Mouse (Mus musculus): ENCODE results near the gene Tm9sf3. TPM values are rescaled to one million over a fixed set of nuclear protein-coding genes. Genes with fewer than 3 reads are reported as not detected.
A peak's percentile ranks its signal among the peaks of the same experiment; 100 is the strongest.

Tm9sf3 gene
- total RNA-seq, 2 experiments from 2014 or later = 141 to 142 TPM

- intact Hi-C loops (cut with DNase I) = no loop called here
- DNase-seq (ENCODE audit: extremely low spot score in 1 of 2, low spot score in 2 of 2) = peak; percentile 43 to 59
These were observed 66.2 kb downstream of the Tm9sf3 start for GRCm38 (mm10) chr19:41197606-41198005.

GRCm38 (mm10) chr19:41193379-41193778, 70.4 kb downstream of the Tm9sf3 start:
- intact Hi-C loops (cut with DNase I) = no loop called here
- DNase-seq (ENCODE audit: extremely low spot score in 1 of 2, low spot score in 2 of 2) = no peak

DNA sequence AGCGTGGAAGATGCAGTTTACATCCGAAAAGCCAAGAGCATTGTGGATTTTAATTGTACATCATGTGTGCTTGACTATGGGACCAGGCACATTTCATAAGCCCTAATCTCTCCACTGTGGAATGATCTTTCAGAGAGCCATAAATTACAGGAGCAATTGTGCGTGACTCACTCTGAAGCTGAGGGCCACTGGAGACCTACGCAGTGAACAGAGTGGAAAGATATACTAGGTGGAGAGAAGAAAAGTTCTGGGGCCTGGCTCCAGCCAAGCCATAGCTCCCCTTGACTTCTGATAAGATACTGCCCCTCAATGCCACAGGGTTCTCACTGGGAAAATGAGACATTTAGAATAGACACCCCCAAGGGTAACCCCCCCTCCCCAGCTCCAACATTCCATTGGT, 70.8 kb downstream of the Tm9sf3 start:
- DNase-seq (ENCODE audit: extremely low spot score in 1 of 2, low spot score in 2 of 2) = no peak
- intact Hi-C loops (cut with DNase I) = no loop called here

DNA sequence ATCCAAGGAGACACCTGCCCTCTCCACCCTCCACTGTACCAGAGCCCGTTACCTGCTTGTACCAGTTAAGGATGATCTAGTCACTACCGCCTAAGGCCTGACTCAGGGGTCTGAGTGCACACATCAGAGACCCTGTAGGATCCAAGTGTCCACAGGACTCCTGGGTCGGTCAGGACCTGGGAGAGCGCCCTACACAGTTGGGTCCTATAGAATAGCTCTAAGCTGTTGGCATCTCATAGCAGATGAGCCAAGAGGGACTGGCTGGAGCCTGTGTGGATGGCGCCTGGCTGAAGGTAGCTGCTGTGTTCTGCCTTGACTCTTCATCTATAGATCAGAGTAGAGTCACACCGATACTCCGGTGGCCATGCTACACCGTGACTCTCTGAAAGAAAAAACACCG, 72.1 kb downstream of the Tm9sf3 start:
- intact Hi-C loops (cut with DNase I) = no loop called here
- DNase-seq (ENCODE audit: extremely low spot score in 1 of 2, low spot score in 2 of 2) = no peak

- intact Hi-C loops (cut with DNase I) = no loop called here
- DNase-seq (ENCODE audit: extremely low spot score in 1 of 2, low spot score in 2 of 2) = no peak
These were observed 72.8 kb downstream of the Tm9sf3 start for GRCm38 (mm10) chr19:41190876-41191434.

DNA sequence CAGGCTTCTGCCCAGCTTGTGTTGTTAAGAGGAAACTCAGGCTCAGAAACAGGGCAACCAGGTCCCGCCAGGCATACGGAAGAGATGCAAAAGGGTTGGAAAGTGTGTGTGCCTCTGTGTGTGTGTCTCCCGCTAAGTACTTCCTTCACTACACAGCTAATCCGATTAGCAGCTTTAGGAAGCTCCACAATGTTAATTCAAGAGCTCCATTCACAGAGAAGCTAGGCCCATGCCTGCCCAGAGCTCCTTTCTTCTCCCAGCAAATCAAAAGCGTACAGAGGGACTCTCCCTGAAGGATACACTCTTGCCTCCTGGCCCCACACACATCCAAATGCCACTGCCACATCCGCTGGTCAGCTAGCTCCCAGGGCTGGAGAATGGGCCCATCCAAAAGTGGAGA, 86.5 kb downstream of the Tm9sf3 start:
- intact Hi-C loops (cut with DNase I) = no loop called here
- DNase-seq (ENCODE audit: extremely low spot score in 1 of 2, low spot score in 2 of 2) = no peak

- intact Hi-C loops (cut with DNase I) = no loop called here
- no peak for DNase-seq (ENCODE audit: extremely low spot score in 1 of 2, low spot score in 2 of 2)
These were observed 86.9 kb downstream of the Tm9sf3 start for GRCm38 (mm10) chr19:41176881-41177280.

- intact Hi-C loops (cut with DNase I) = no loop called here
- DNase-seq (ENCODE audit: extremely low spot score in 1 of 2, low spot score in 2 of 2) = no peak
These were observed 97.9 kb downstream of the Tm9sf3 start for GRCm38 (mm10) chr19:41165914-41166235.

- intact Hi-C loops (cut with DNase I) = no loop called here
- no peak for DNase-seq (ENCODE audit: extremely low spot score in 1 of 2, low spot score in 2 of 2)
These were observed 98.5 kb downstream of the Tm9sf3 start for GRCm38 (mm10) chr19:41165144-41165913.

GRCm38 (mm10) chr19:41164447-41165095, 99.2 kb downstream of the Tm9sf3 start:
- DNase-seq (ENCODE audit: extremely low spot score in 1 of 2, low spot score in 2 of 2) = no peak
- intact Hi-C loops (cut with DNase I) = no loop called here

Other genes with a start within 250 kb of the Tm9sf3 start
- gene Dntt, start 234.7 kb downstream of the Tm9sf3 start, total RNA-seq (2021) = under 1 TPM in 1 of 2 experiments, not detected in 1; 0.18 TPM
- gene Opalin, start 186.9 kb downstream of the Tm9sf3 start, total RNA-seq (2021) = under 1 TPM; 0.36 to 0.69 TPM
- gene Tll2, start 57.2 kb downstream of the Tm9sf3 start, total RNA-seq (2021) = 1 to 10 TPM; 2.0 to 2.2 TPM
- gene Pik3ap1, start 121.1 kb upstream of the Tm9sf3 start, total RNA-seq (2021) = 1 to 10 TPM; 2.0 to 3.2 TPM
- 10 to 100 TPM; 17.3 to 18.7 TPM for gene Lcor, start 218.6 kb upstream of the Tm9sf3 start, total RNA-seq (2021)

All from left cerebral cortex, postnatal 10 days (tissue).